Mouse (Mus musculus) limb, embryonic 12.5 days (tissue): ENCODE measurements around the gene 4931414P19Rik. TPM values are rescaled to one million over a fixed set of nuclear protein-coding genes. Genes with fewer than 3 reads are reported as not detected.

ENCODE experiments used
- ATAC-seq: fragments of 200-750 bp; cut with Nextera tagmentation; 2 replicates; pipeline ENCODE4 v1.8.0; 2017; ENCODE audit warnings: low read depth, moderate TSS enrichment; ENCODE audit not compliant: insufficient number of reproducible peaks, insufficient read depth, low FRiP score, low TSS enrichment
- H3K27ac ChIP-seq: fragments of 300-500 bp; sonication (generic); 2 replicates; pipeline ENCODE4 v1.5.1; 2016; ENCODE audit warnings: mild to moderate bottlenecking, moderate library complexity
- H3K27me3 ChIP-seq: fragments of 300-500 bp; sonication (generic); 2 replicates; pipeline ENCODE4 v1.6.1; 2016; ENCODE audit warnings: mild to moderate bottlenecking, moderate library complexity
- H3K36me3 ChIP-seq: fragments of 300-500 bp; sonication (generic); 2 replicates; pipeline ENCODE4 v1.6.1; 2016; ENCODE audit warnings: mild to moderate bottlenecking, moderate library complexity
- H3K4me1 ChIP-seq: fragments of 300-500 bp; sonication (generic); replicated peaks from 2 replicates; pipeline ENCODE4 v1.6.1; 2016
- H3K4me2 ChIP-seq: fragments of 300-500 bp; sonication (generic); 2 replicates; pipeline ENCODE4 v1.6.1; 2016; ENCODE audit warnings: mild to moderate bottlenecking, moderate library complexity
- H3K4me3 ChIP-seq: fragments of 300-500 bp; sonication (generic); replicated peaks from 2 replicates; pipeline ENCODE4 v1.5.1; 2016; ENCODE audit warnings: mild to moderate bottlenecking
- H3K9ac ChIP-seq: fragments of 300-500 bp; sonication (generic); replicated peaks from 2 replicates; pipeline ENCODE4 v1.6.1; 2016; ENCODE audit warnings: mild to moderate bottlenecking, moderate library complexity
- H3K9me3 ChIP-seq: fragments of 300-500 bp; sonication (generic); 2 replicates; pipeline ENCODE4 v1.6.1; 2016; ENCODE audit warnings: mild to moderate bottlenecking, moderate library complexity
- WGBS: fragments of 180-500 bp; shearing (Covaris S2); methylation state at CpG from one replicate; pipeline ENCODE4 v1.1.7; 2016; 5-methylcytosine and 5-hydroxymethylcytosine counted together
- polyA plus RNA-seq: library from polyadenylated mRNA; unstranded; fragments of >200 nt; fragmentation: Nextera tagmentation; extraction: Ambion mirVana; gene quantifications from 2 replicates; pipeline ENCODE4 v1.2.1, GENCODE M21; 2016

The 4931414P19Rik gene
- 9.7 and 10.7 TPM in 2 replicates for polyA plus RNA-seq

GRCm38 (mm10) chr14:54605752-54606321 is at the start of gene 4931414P19Rik:
4931414P19Rik (minus strand) TSS chr14:54605993.
- ATAC-seq: no peak
- Histone ChIP-seq H3K4me1 (peaks cover 25% of the 10 kb centered on the region), H3K9ac (peak within 1 kb of the TSS; percentile 63), H3K36me3 (peaks cover 9% of the 10 kb centered on the region; the same call in 1 of the 2 replicates), H3K27me3 (no peaks in the 10 kb centered on the region), H3K4me2 (peak within 1 kb of the TSS; percentile 63), H3K9me3 (no peaks in the 10 kb centered on the region), H3K4me3 (peak within 1 kb of the TSS; percentile 55), H3K27ac (peak within 1 kb of the TSS; percentile 93)
- WGBS: under 1% methylated on average over 39 of the region's 39 CpGs

- Histone ChIP-seq H3K27me3 (no peaks in the 10 kb centered on the region), H3K4me1 (peaks cover 39% of the 10 kb centered on the region), H3K36me3 (peaks cover 69% of the 10 kb centered on the region), H3K4me2 (peak overlapping the region; percentile 76), H3K9ac (peak overlapping the region; percentile 89), H3K9me3 (no peaks in the 10 kb centered on the region), H3K4me3 (peak overlapping the region; percentile 64), H3K27ac (peak overlapping the region; percentile 86)
- WGBS: 2% methylated on average over 12 of the region's 12 CpGs
- peak; percentile 78 for ATAC-seq
These were observed 47.7 kb upstream of the 4931414P19Rik start for GRCm38 (mm10) chr14:54653496-54653895.

GRCm38 (mm10) chr14:54652787-54653186 is 47.0 kb upstream of the 4931414P19Rik start:
- H3K9me3 ChIP-seq: no peaks in the 10 kb centered on the region

GRCm38 (mm10) chr14:54651556-54651955 is 45.8 kb upstream of the 4931414P19Rik start:
- Histone ChIP-seq H3K27ac (peak overlapping the region; percentile 41), H3K9ac (no peak overlapping the region), H3K4me3 (0 out of 2 replicates have a peak overlapping the region, but pooled peaks have one; percentile 2), H3K4me2 (peak overlapping the region; percentile 76), H3K27me3 (no peaks in the 10 kb centered on the region), H3K36me3 (peaks cover 69% of the 10 kb centered on the region), H3K4me1 (peaks cover 39% of the 10 kb centered on the region), H3K9me3 (no peaks in the 10 kb centered on the region)
- ATAC-seq: no peak
- WGBS: 81% methylated on average over 4 of the region's 4 CpGs

More at GRCm38 (mm10) chr14:54652787-54653186, 47.0 kb upstream of the 4931414P19Rik start:
- H3K4me1 ChIP-seq: peaks cover 39% of the 10 kb centered on the region
- peaks cover 69% of the 10 kb centered on the region for H3K36me3 ChIP-seq
- 0% methylated on average over 7 of the region's 7 CpGs for WGBS
- peak overlapping the region; percentile 86 for H3K27ac ChIP-seq
- no peaks in the 10 kb centered on the region for H3K27me3 ChIP-seq
- H3K9ac ChIP-seq: peak overlapping the region; percentile 89
- peak overlapping the region; percentile 64 for H3K4me3 ChIP-seq
- H3K4me2 ChIP-seq: peak overlapping the region; percentile 76
- no peak for ATAC-seq

GRCm38 (mm10) chr14:54650621-54651454 is 45.0 kb upstream of the 4931414P19Rik start:
- Histone ChIP-seq H3K4me1 (peaks cover 39% of the 10 kb centered on the region), H3K4me3 (0 out of 2 replicates have a peak overlapping the region, but pooled peaks have one; percentile 2), H3K36me3 (peaks cover 69% of the 10 kb centered on the region), H3K27ac (peak overlapping the region; percentile 41; the same call in 1 of the 2 replicates), H3K9ac (no peak overlapping the region), H3K9me3 (no peaks in the 10 kb centered on the region), H3K4me2 (0 out of 2 replicates have a peak overlapping the region, but pooled peaks have one; percentile 76), H3K27me3 (no peaks in the 10 kb centered on the region)
- ATAC-seq: no peak
- WGBS: 65% methylated on average over 23 of the region's 23 CpGs

GRCm38 (mm10) chr14:54647900-54648299 is 42.1 kb upstream of the 4931414P19Rik start:
- WGBS: 87% methylated on average over 4 of the region's 4 CpGs
- no peak overlapping the region for H3K4me2 ChIP-seq
- no peaks in the 10 kb centered on the region for H3K27me3 ChIP-seq
- no peak for ATAC-seq
- peaks cover 85% of the 10 kb centered on the region for H3K36me3 ChIP-seq
- H3K4me1 ChIP-seq: peaks cover 33% of the 10 kb centered on the region
- H3K27ac ChIP-seq: no peak overlapping the region
- H3K9me3 ChIP-seq: no peaks in the 10 kb centered on the region
- H3K9ac ChIP-seq: no peak overlapping the region
- H3K4me3 ChIP-seq: no peak overlapping the region

- Histone ChIP-seq H3K27ac (no peak overlapping the region), H3K9me3 (no peaks in the 10 kb centered on the region), H3K27me3 (no peaks in the 10 kb centered on the region), H3K4me3 (no peak overlapping the region), H3K4me1 (peaks cover 26% of the 10 kb centered on the region), H3K36me3 (peaks cover 93% of the 10 kb centered on the region), H3K4me2 (no peak overlapping the region), H3K9ac (no peak overlapping the region)
- WGBS: 97% methylated on average over 8 of the region's 8 CpGs
- no peak for ATAC-seq
These were observed 41.3 kb upstream of the 4931414P19Rik start for GRCm38 (mm10) chr14:54646898-54647636.

GRCm38 (mm10) chr14:54646455-54646854 is 40.7 kb upstream of the 4931414P19Rik start:
- peaks cover 90% of the 10 kb centered on the region for H3K36me3 ChIP-seq
- no peak overlapping the region for H3K4me2 ChIP-seq
- H3K27me3 ChIP-seq: no peaks in the 10 kb centered on the region
- H3K4me1 ChIP-seq: peaks cover 20% of the 10 kb centered on the region
- ATAC-seq: no peak
- no peaks in the 10 kb centered on the region for H3K9me3 ChIP-seq
- H3K4me3 ChIP-seq: no peak overlapping the region
- H3K27ac ChIP-seq: no peak overlapping the region
- WGBS: 93% methylated on average over 17 of the region's 17 CpGs
- H3K9ac ChIP-seq: no peak overlapping the region

- Histone ChIP-seq H3K4me2 (no peak overlapping the region), H3K9me3 (no peaks in the 10 kb centered on the region), H3K27ac (no peak overlapping the region), H3K36me3 (peaks cover 72% of the 10 kb centered on the region), H3K27me3 (no peaks in the 10 kb centered on the region), H3K4me1 (peaks cover 17% of the 10 kb centered on the region), H3K4me3 (no peak overlapping the region), H3K9ac (no peak overlapping the region)
- WGBS: 92% methylated on average over 9 of the region's 9 CpGs
- ATAC-seq: no peak
These were observed 38.5 kb upstream of the 4931414P19Rik start for GRCm38 (mm10) chr14:54644294-54644693.

- peaks cover 18% of the 10 kb centered on the region for H3K4me1 ChIP-seq
- H3K27ac ChIP-seq: no peak overlapping the region
- H3K9me3 ChIP-seq: no peaks in the 10 kb centered on the region
- WGBS: 95% methylated on average over 2 of the region's 2 CpGs
- H3K9ac ChIP-seq: no peak overlapping the region
- H3K4me3 ChIP-seq: no peak overlapping the region
- peaks cover 73% of the 10 kb centered on the region for H3K36me3 ChIP-seq
- H3K27me3 ChIP-seq: no peaks in the 10 kb centered on the region
- H3K4me2 ChIP-seq: no peak overlapping the region
- ATAC-seq: no peak
These were observed 37.2 kb upstream of the 4931414P19Rik start for GRCm38 (mm10) chr14:54643011-54643410.
